Mouse (Mus musculus) bone marrow, adult 2 months (tissue): ENCODE data around the gene Olfr958. TPM values are rescaled to one million over a fixed set of nuclear protein-coding genes. Genes with fewer than 3 reads are reported as not detected.

Experiments used
- H3K27ac ChIP-seq: fragments of 200-500 bp; 2 replicates; pipeline ENCODE4 v1.5.1; 2012; ENCODE audit warnings: low read depth, mild to moderate bottlenecking, control low read depth, inconsistent platforms, low read length; ENCODE audit not compliant: control insufficient read depth, poor library complexity, insufficient read depth
- H3K4me1 ChIP-seq: fragments of 200-500 bp; 2 replicates; pipeline ENCODE4 v1.6.1; 2011; ENCODE audit warnings: low read length; ENCODE audit not compliant: control insufficient read depth, insufficient read depth
- H3K4me3 ChIP-seq: fragments of 200-500 bp; replicated peaks from 2 replicates; pipeline ENCODE3; 2011; ENCODE audit warnings: mild to moderate bottlenecking, low read depth, low read length, control low read depth; ENCODE audit not compliant: control insufficient read depth
- CTCF ChIP-seq: fragments of 200-500 bp; IDR thresholded peaks from 2 replicates; pipeline ENCODE4 v1.5.1; 2011; ENCODE audit warnings: low read length, control low read depth; ENCODE audit not compliant: control insufficient read depth, insufficient read depth
- POLR2A ChIP-seq: fragments of 200-500 bp; IDR thresholded peaks from 2 replicates; pipeline ENCODE4 v1.6.1; 2011; ENCODE audit warnings: low read depth, mild to moderate bottlenecking, control low read depth, low read length, borderline replicate concordance; ENCODE audit not compliant: control insufficient read depth
- WGBS: fragments of 180-500 bp; shearing (Covaris S2); methylation state at CpG from one replicate; pipeline ENCODE4 v1.1.7; 2018; 5-methylcytosine and 5-hydroxymethylcytosine counted together
- polyA plus RNA-seq: library from polyadenylated mRNA; stranded (reverse); fragments of >200 nt; gene quantifications from 2 replicates; pipeline ENCODE4 v1.2.4, GENCODE M21; 2011; ENCODE audit warnings: low replicate concordance; ENCODE audit not compliant: missing spikeins, insufficient read depth, insufficient read length

Olfr958 gene
- polyA plus RNA-seq: not detected in 2 replicates

- H3K27ac ChIP-seq: no peak within 1 kb of the TSS
- no peak within 1 kb of the TSS for H3K4me3 ChIP-seq
- H3K4me1 ChIP-seq: no peaks in the 10 kb centered on the region
- TF ChIP-seq CTCF: no peak
- TF ChIP-seq POLR2A: no peak
- 54% methylated on average over 2 of the region's 2 CpGs for WGBS
These were observed at the start of gene Olfr958 for GRCm38 (mm10) chr9:39553946-39554345. TSS of gene Olfr958 (minus strand) at chr9:39554054.

GRCm38 (mm10) chr9:39603333-39603845 is 49.5 kb upstream of the Olfr958 start:
- H3K4me1 ChIP-seq: no peaks in the 10 kb centered on the region
- WGBS: 5% methylated on average over 9 of the region's 9 CpGs
- TF ChIP-seq POLR2A: no peak
- TF ChIP-seq CTCF: no peak
- no peak overlapping the region for H3K4me3 ChIP-seq
- H3K27ac ChIP-seq: no peak overlapping the region

GRCm38 (mm10) chr9:39602536-39603332 is 48.9 kb upstream of the Olfr958 start:
- 3% methylated on average over 19 of the region's 19 CpGs for WGBS
- H3K27ac ChIP-seq: no peak overlapping the region

DNA sequence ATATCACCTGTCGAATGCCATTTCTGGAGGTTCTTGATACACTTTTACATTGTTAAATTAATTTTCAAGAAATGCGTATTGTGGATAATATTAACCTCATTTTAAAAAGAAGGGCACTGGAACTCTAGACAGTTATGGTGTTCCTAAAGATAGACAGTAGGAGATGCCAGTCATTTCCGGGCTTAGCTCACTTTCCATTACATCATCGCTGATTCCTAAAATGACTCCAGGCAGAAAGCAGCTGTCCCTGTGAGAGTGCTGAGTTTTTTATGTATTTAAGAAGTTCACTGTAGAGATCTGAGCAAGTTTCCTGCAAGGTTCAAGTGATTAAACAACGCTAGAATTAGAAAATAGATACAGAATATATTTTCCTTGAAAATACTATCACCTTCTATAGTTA is 23.2 kb upstream of the Olfr958 start:
- WGBS: 74% methylated on average over 5 of the region's 5 CpGs
- Histone ChIP-seq H3K27ac (no peak overlapping the region), H3K4me1 (no peaks in the 10 kb centered on the region), H3K4me3 (no peak overlapping the region)
- no peak for TF ChIP-seq POLR2A
- no peak for TF ChIP-seq CTCF

More at GRCm38 (mm10) chr9:39602536-39603332, 48.9 kb upstream of the Olfr958 start:
- H3K4me1 ChIP-seq: no peaks in the 10 kb centered on the region
- TF ChIP-seq POLR2A (no peak), CTCF (no peak)
- no peak overlapping the region for H3K4me3 ChIP-seq

DNA sequence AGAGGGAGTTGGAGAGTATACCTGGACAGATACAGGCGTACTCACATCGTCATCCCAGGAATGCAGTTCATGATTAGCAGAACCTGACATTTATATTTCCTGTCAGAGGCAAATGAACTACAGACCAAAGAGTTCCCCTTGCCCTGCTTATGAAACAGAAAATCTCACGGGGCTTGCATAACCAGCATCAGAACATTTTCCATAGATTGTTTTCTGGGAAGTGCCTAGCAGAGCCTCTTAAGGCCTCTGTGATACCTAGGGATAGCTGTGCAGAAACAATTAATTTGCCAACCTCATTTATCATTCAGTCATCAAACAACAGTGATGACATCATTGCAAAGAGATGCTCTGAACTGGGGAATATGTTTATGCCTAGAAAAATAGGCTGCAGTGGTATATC is 21.6 kb upstream of the Olfr958 start, which contains the start of gene Olfr959:
Olfr959 (minus strand) TSS at position 101 of the 400 bp plus-strand sequence.
- no peak within 1 kb of the TSS for H3K27ac ChIP-seq
- 62% methylated on average over 3 of the region's 3 CpGs for WGBS
- TF ChIP-seq POLR2A (no peak), CTCF (no peak)
- H3K4me3 ChIP-seq: no peak within 1 kb of the TSS
- no peaks in the 10 kb centered on the region for H3K4me1 ChIP-seq

DNA sequence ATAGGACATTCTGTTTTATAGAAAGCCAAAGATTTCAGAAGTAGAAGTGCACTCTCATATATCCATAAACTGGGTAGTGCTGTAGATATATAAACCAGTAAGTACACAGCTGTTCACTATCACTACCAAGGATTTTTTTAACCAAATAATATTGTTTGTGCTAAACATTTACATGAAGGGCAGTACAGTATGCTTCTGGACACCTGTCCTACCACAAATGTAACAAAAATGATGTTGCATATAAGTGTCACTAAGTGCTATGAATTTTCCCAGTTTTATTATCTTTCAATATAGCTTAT is 4.4 kb upstream of the Olfr958 start:
- H3K4me1 ChIP-seq: no peaks in the 10 kb centered on the region
- TF ChIP-seq CTCF: no peak
- no peak for TF ChIP-seq POLR2A
- no peak overlapping the region for H3K27ac ChIP-seq
- H3K4me3 ChIP-seq: no peak overlapping the region

- 46% methylated on average over 3 of the region's 3 CpGs for WGBS
- Histone ChIP-seq H3K4me3 (no peak overlapping the region), H3K27ac (no peak overlapping the region), H3K4me1 (no peaks in the 10 kb centered on the region)
- TF ChIP-seq CTCF: no peak
- no peak for TF ChIP-seq POLR2A
These were observed 3.9 kb upstream of the Olfr958 start for GRCm38 (mm10) chr9:39557529-39558348.

DNA sequence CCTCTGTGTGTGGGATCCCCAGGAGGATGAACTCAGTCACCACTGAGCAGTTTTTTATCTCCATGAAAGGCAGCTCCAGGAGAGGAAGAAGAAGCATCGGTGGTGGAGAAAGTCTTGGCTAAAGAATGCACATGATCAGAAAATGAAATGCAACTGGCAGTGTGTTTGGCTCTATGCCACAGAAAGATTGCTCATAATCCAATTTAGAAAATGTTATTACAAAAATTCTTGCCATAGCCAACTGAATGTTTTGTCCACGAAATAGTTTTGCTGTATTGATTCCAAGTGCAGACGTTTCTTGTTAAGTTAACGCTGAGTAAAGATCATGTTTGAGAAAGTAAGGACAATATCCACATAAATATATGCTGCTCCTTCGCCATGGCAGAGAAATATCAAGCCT is 3.0 kb downstream of the Olfr958 start:
- no peaks in the 10 kb centered on the region for H3K4me1 ChIP-seq
- no peak overlapping the region for H3K4me3 ChIP-seq
- H3K27ac ChIP-seq: no peak overlapping the region
- TF ChIP-seq POLR2A (no peak), CTCF (no peak)
- 82% methylated on average over 5 of the region's 5 CpGs for WGBS
